Mouse (Mus musculus) T-helper 17 cell (primary cell): ENCODE measurements around the gene Dscaml1.

Source experiments
- in situ Hi-C, 2 experiments: fragments of 300-600 bp; cut with MboI, MseI; formaldehyde crosslinking; loops; 1 replicate in 1 of 2; 2 replicates in 1 of 2; pipeline ENCODE4 v1.15.1; 2025; ENCODE audit warnings: high pct_unique_total_duplicates in 2 of 2

Gene Dscaml1

GRCm38 (mm10) chr9:45677236-45677781 is 250.9 kb downstream of the Dscaml1 start:
- in situ Hi-C loops, result no loop called here

- in situ Hi-C loops, result no loop called here
Measured at GRCm38 (mm10) chr9:45677952-45678663, 251.7 kb downstream of the Dscaml1 start.

GRCm38 (mm10) chr9:45678664-45679026 is 252.2 kb downstream of the Dscaml1 start:
- in situ Hi-C loops, result no loop called here

- in situ Hi-C loops, result no loop called here
Measured at GRCm38 (mm10) chr9:45682461-45682998, 256.1 kb downstream of the Dscaml1 start.

- in situ Hi-C loops, result no loop called here
Measured at GRCm38 (mm10) chr9:45693424-45694237, 267.2 kb downstream of the Dscaml1 start.

GRCm38 (mm10) chr9:45694256-45694655 is 267.8 kb downstream of the Dscaml1 start:
- in situ Hi-C loops, result no loop called here

GRCm38 (mm10) chr9:45699171-45699570 is 272.7 kb downstream of the Dscaml1 start:
- in situ Hi-C loops, result no loop called here

GRCm38 (mm10) chr9:45703236-45703635 is 276.8 kb downstream of the Dscaml1 start:
- in situ Hi-C loops, result no loop called here

- in situ Hi-C loops, result no loop called here
Measured at GRCm38 (mm10) chr9:45704441-45704840, 278.0 kb downstream of the Dscaml1 start.

GRCm38 (mm10) chr9:45710300-45710699 is 283.9 kb downstream of the Dscaml1 start:
- in situ Hi-C loops, result no loop called here

- in situ Hi-C loops, result no loop called here
Measured at GRCm38 (mm10) chr9:45715387-45715786, 289.0 kb downstream of the Dscaml1 start.

GRCm38 (mm10) chr9:45719997-45720396 is 293.6 kb downstream of the Dscaml1 start:
- in situ Hi-C loops, result no loop called here

- in situ Hi-C loops, result no loop called here
Measured at GRCm38 (mm10) chr9:45731851-45732250, 305.4 kb downstream of the Dscaml1 start.

- in situ Hi-C loops, result no loop called here
Measured at GRCm38 (mm10) chr9:45733246-45733645, 306.8 kb downstream of the Dscaml1 start.

GRCm38 (mm10) chr9:45739001-45739701 is 312.7 kb downstream of the Dscaml1 start:
- in situ Hi-C loops, result no loop called here

GRCm38 (mm10) chr9:45739702-45740583 is 313.5 kb downstream of the Dscaml1 start:
- in situ Hi-C loops, result no loop called here

GRCm38 (mm10) chr9:45740584-45740980 is 314.2 kb downstream of the Dscaml1 start:
- in situ Hi-C loops, result no loop called here

GRCm38 (mm10) chr9:45745451-45745850 is 319.0 kb downstream of the Dscaml1 start:
- in situ Hi-C loops, result no loop called here

- in situ Hi-C loops, result loop anchor here in 1 of 2 experiments (5.0 kb wide), 1 partner anchor 328 kb away; no protein-coding TSS in a partner anchor
Measured at GRCm38 (mm10) chr9:45749917-45750316, 323.5 kb downstream of the Dscaml1 start.

- in situ Hi-C loops, result loop anchor here in 1 of 2 experiments (5.0 kb wide), 1 partner anchor 332 kb away; no protein-coding TSS in a partner anchor
Measured at GRCm38 (mm10) chr9:45754452-45755091, 328.1 kb downstream of the Dscaml1 start.
